Mouse (Mus musculus): ENCODE measurements around the gene Rtl1. TPM values are rescaled to one million over a fixed set of nuclear protein-coding genes. Genes with fewer than 3 reads are reported as not detected.

Rtl1 gene
- total RNA-seq, 2 experiments from 2014 or later, result 0.09 to 0.15 TPM

GRCm38 (mm10) chr12:109539950-109540349 lies 60.2 kb downstream of the Rtl1 start:
- intact Hi-C loops (cut with DNase I), result loop anchor here (5.0 kb wide), 3 partner anchors 103 to 638 kb away; no protein-coding TSS in a partner anchor
- no peak for DNase-seq (ENCODE audit: low spot score in 2 of 2)

Small RNA genes lying within 50 kb of the gene (microRNA-seq; reads per million reads assigned to microRNA genes)
- gene Gm23912 (0 reads per million in 2 experiments), gene Mir1188 (270 to 324 reads per million in 2 experiments), gene Mir127 (44,007 to 74,418 reads per million in 2 experiments), gene Mir136 (0 reads per million in 2 experiments), gene Mir1906-1 (0 reads per million in 2 experiments), gene Mir3070a (19.9 to 21.9 reads per million in 2 experiments), gene Mir3070b (38.4 to 42.2 reads per million in 2 experiments), gene Mir3071 (0 reads per million in 2 experiments), gene Mir337 (0 reads per million in 2 experiments), gene Mir341 (1,546 to 2,622 reads per million in 2 experiments), gene Mir3544 (0 reads per million in 2 experiments), gene Mir370 (3,063 to 8,335 reads per million in 2 experiments), gene Mir431 (3,354 to 3,395 reads per million in 2 experiments), gene Mir432 (0 reads per million in 2 experiments), gene Mir433 (22,229 to 22,998 reads per million in 2 experiments), gene Mir434 (2,713 to 3,279 reads per million in 2 experiments), gene Mir493 (123 to 139 reads per million in 2 experiments), gene Mir540 (1,596 to 1,788 reads per million in 2 experiments), gene Mir665 (498 to 631 reads per million in 2 experiments), gene Mir673 (813 to 853 reads per million in 2 experiments), gene Mir770 (34,476 to 46,580 reads per million in 2 experiments)

Other genes with a start within 250 kb of the Rtl1 start
- 1 to 10 TPM; 1.2 to 5.0 TPM for gene Dlk1, start 147.5 kb downstream of the Rtl1 start, total RNA-seq (2021)

All from left cerebral cortex, postnatal 14 days (tissue).